Mouse (Mus musculus) neural tube, embryonic 14.5 days (tissue): ENCODE data around the gene Dcun1d4. TPM values are rescaled to one million over a fixed set of nuclear protein-coding genes. Genes with fewer than 3 reads are reported as not detected.

Source experiments
- ATAC-seq: fragments of 200-750 bp; cut with Nextera tagmentation; 2 replicates; pipeline ENCODE4 v1.8.0; 2017; ENCODE audit warnings: low read depth, mild to moderate bottlenecking, moderate TSS enrichment, moderate library complexity
- H3K27ac ChIP-seq: fragments of 300-500 bp; sonication (generic); 2 replicates; pipeline ENCODE4 v1.5.1; 2014; ENCODE audit warnings: low read depth, mild to moderate bottlenecking, control low read depth, low read length, moderate library complexity, mixed read lengths
- H3K27me3 ChIP-seq: fragments of 300-500 bp; sonication (generic); 2 replicates; pipeline ENCODE4 v1.6.1; 2014; ENCODE audit warnings: low read length; ENCODE audit not compliant: control insufficient read depth, insufficient read depth
- H3K36me3 ChIP-seq: fragments of 300-500 bp; sonication (generic); 2 replicates; pipeline ENCODE4 v1.6.1; 2014; ENCODE audit warnings: low read length, mixed read lengths; ENCODE audit not compliant: control insufficient read depth, insufficient read depth
- H3K4me1 ChIP-seq: fragments of 300-500 bp; sonication (generic); 2 replicates; pipeline ENCODE4 v1.6.1; 2014; ENCODE audit warnings: low read length; ENCODE audit not compliant: control insufficient read depth, insufficient read depth
- H3K4me2 ChIP-seq: fragments of 300-500 bp; sonication (generic); 2 replicates; pipeline ENCODE4 v1.6.1; 2014; ENCODE audit warnings: mild to moderate bottlenecking, low read depth, low read length, control low read depth
- H3K4me3 ChIP-seq: fragments of 300-500 bp; sonication (generic); 2 replicates; pipeline ENCODE4 v1.5.1; 2014; ENCODE audit warnings: low read depth, low read length, control low read depth, mixed read lengths
- H3K9ac ChIP-seq: fragments of 300-500 bp; sonication (generic); replicated peaks from 2 replicates; pipeline ENCODE4 v1.6.1; 2014; ENCODE audit warnings: low read depth, mild to moderate bottlenecking, control low read depth, low read length, mixed read lengths
- H3K9me3 ChIP-seq: fragments of 300-500 bp; sonication (generic); 2 replicates; pipeline ENCODE4 v1.6.1; 2016; ENCODE audit warnings: low read length; ENCODE audit not compliant: control insufficient read depth
- WGBS: fragments of 180-500 bp; shearing (Covaris S2); extraction: QIAGEN DNeasy Blood & Tissue Kit; methylation state at CpG from one replicate; pipeline ENCODE4 v1.1.7; 2014; 5-methylcytosine and 5-hydroxymethylcytosine counted together
- polyA plus RNA-seq: library from polyadenylated mRNA; unstranded; fragments of >200 nt; fragmentation: Nextera tagmentation; extraction: Ambion mirVana; gene quantifications from 2 replicates; pipeline ENCODE4 v1.2.1, GENCODE M21; 2014

Dcun1d4 gene
- polyA plus RNA-seq, 1 experiment from 2014 or later, result 60.5 TPM

GRCm38 (mm10) chr5:73532879-73533278 lies 52.1 kb downstream of the Dcun1d4 start:
- no peak overlapping the region for H3K4me3 ChIP-seq
- no peaks in the 10 kb centered on the region for H3K36me3 ChIP-seq
- no peak overlapping the region for H3K4me2 ChIP-seq
- no peaks in the 10 kb centered on the region for H3K4me1 ChIP-seq
- no peak for ATAC-seq
- WGBS, result 80% methylated on average over 9 of the region's 9 CpGs
- H3K9me3 ChIP-seq, result no peaks in the 10 kb centered on the region
- H3K27me3 ChIP-seq, result no peaks in the 10 kb centered on the region
- no peak overlapping the region for H3K9ac ChIP-seq
- no peak overlapping the region for H3K27ac ChIP-seq

- no peaks in the 10 kb centered on the region for H3K27me3 ChIP-seq
- WGBS, result 90% methylated on average over 12 of the region's 12 CpGs
- no peaks in the 10 kb centered on the region for H3K9me3 ChIP-seq
- no peak overlapping the region for H3K27ac ChIP-seq
- no peak overlapping the region for H3K4me3 ChIP-seq
- no peak overlapping the region for H3K4me2 ChIP-seq
- no peak overlapping the region for H3K9ac ChIP-seq
- no peaks in the 10 kb centered on the region for H3K4me1 ChIP-seq
- no peak for ATAC-seq
- H3K36me3 ChIP-seq, result 0 out of 2 replicates have a peak, but pooled peaks cover 2% of the 10 kb centered on the region
Observed at GRCm38 (mm10) chr5:73537669-73538068, 56.9 kb downstream of the Dcun1d4 start.

GRCm38 (mm10) chr5:73538586-73539298 lies 57.9 kb downstream of the Dcun1d4 start:
- no peaks in the 10 kb centered on the region for H3K4me1 ChIP-seq
- no peaks in the 10 kb centered on the region for H3K27me3 ChIP-seq
- H3K9me3 ChIP-seq, result no peaks in the 10 kb centered on the region
- no peak overlapping the region for H3K4me2 ChIP-seq
- 93% methylated on average over 11 of the region's 11 CpGs for WGBS
- H3K4me3 ChIP-seq, result no peak overlapping the region
- ATAC-seq, result no peak
- peaks cover 5% of the 10 kb centered on the region; the same call in 1 of the 2 replicates for H3K36me3 ChIP-seq
- no peak overlapping the region for H3K27ac ChIP-seq
- no peak overlapping the region for H3K9ac ChIP-seq

GRCm38 (mm10) chr5:73539848-73540510 lies 59.2 kb downstream of the Dcun1d4 start:
- Histone ChIP-seq H3K9me3 (no peaks in the 10 kb centered on the region), H3K4me3 (no peak overlapping the region), H3K36me3 (peaks cover 5% of the 10 kb centered on the region; the same call in 1 of the 2 replicates), H3K4me2 (no peak overlapping the region), H3K27ac (no peak overlapping the region), H3K27me3 (no peaks in the 10 kb centered on the region), H3K4me1 (no peaks in the 10 kb centered on the region), H3K9ac (no peak overlapping the region)
- ATAC-seq, result peak; percentile 77
- 60% methylated on average over 6 of the region's 6 CpGs for WGBS

GRCm38 (mm10) chr5:73540511-73540871 lies 59.7 kb downstream of the Dcun1d4 start:
- no peak overlapping the region for H3K9ac ChIP-seq
- H3K36me3 ChIP-seq, result peaks cover 6% of the 10 kb centered on the region; the same call in 1 of the 2 replicates
- no peak for ATAC-seq
- H3K9me3 ChIP-seq, result no peaks in the 10 kb centered on the region
- H3K4me3 ChIP-seq, result no peak overlapping the region
- H3K4me2 ChIP-seq, result no peak overlapping the region
- no peaks in the 10 kb centered on the region for H3K4me1 ChIP-seq
- WGBS, result 93% methylated on average over 2 of the region's 2 CpGs
- H3K27ac ChIP-seq, result no peak overlapping the region
- no peaks in the 10 kb centered on the region for H3K27me3 ChIP-seq

GRCm38 (mm10) chr5:73544111-73544753 lies 63.4 kb downstream of the Dcun1d4 start:
- H3K4me1 ChIP-seq, result no peaks in the 10 kb centered on the region
- 64% methylated on average over 10 of the region's 10 CpGs for WGBS
- H3K9ac ChIP-seq, result no peak overlapping the region
- no peak overlapping the region for H3K4me2 ChIP-seq
- peaks cover 9% of the 10 kb centered on the region; the same call in 1 of the 2 replicates for H3K36me3 ChIP-seq
- H3K4me3 ChIP-seq, result no peak overlapping the region
- no peaks in the 10 kb centered on the region for H3K9me3 ChIP-seq
- ATAC-seq, result no peak
- no peak overlapping the region for H3K27ac ChIP-seq
- no peaks in the 10 kb centered on the region for H3K27me3 ChIP-seq

GRCm38 (mm10) chr5:73545641-73546040 lies 64.8 kb downstream of the Dcun1d4 start:
- H3K4me1 ChIP-seq, result no peaks in the 10 kb centered on the region
- H3K9me3 ChIP-seq, result no peaks in the 10 kb centered on the region
- H3K27me3 ChIP-seq, result no peaks in the 10 kb centered on the region
- 71% methylated on average over 6 of the region's 6 CpGs for WGBS
- no peak overlapping the region for H3K4me3 ChIP-seq
- peaks cover 9% of the 10 kb centered on the region; the same call in 1 of the 2 replicates for H3K36me3 ChIP-seq
- no peak overlapping the region for H3K27ac ChIP-seq
- no peak for ATAC-seq
- H3K9ac ChIP-seq, result no peak overlapping the region
- no peak overlapping the region for H3K4me2 ChIP-seq

GRCm38 (mm10) chr5:73547252-73547651 lies 66.5 kb downstream of the Dcun1d4 start:
- H3K4me1 ChIP-seq, result no peaks in the 10 kb centered on the region
- 90% methylated on average over 7 of the region's 7 CpGs for WGBS
- no peak overlapping the region for H3K9ac ChIP-seq
- H3K36me3 ChIP-seq, result peaks cover 9% of the 10 kb centered on the region; the same call in 1 of the 2 replicates
- ATAC-seq, result no peak
- H3K27ac ChIP-seq, result no peak overlapping the region
- H3K9me3 ChIP-seq, result no peaks in the 10 kb centered on the region
- no peak overlapping the region for H3K4me2 ChIP-seq
- H3K4me3 ChIP-seq, result no peak overlapping the region
- no peaks in the 10 kb centered on the region for H3K27me3 ChIP-seq

GRCm38 (mm10) chr5:73548237-73548636 lies 67.4 kb downstream of the Dcun1d4 start:
- Histone ChIP-seq H3K9me3 (no peaks in the 10 kb centered on the region), H3K27ac (no peak overlapping the region), H3K27me3 (no peaks in the 10 kb centered on the region), H3K4me3 (no peak overlapping the region), H3K4me1 (no peaks in the 10 kb centered on the region), H3K9ac (no peak overlapping the region), H3K36me3 (peaks cover 11% of the 10 kb centered on the region; the same call in 1 of the 2 replicates), H3K4me2 (no peak overlapping the region)
- 95% methylated on average over 7 of the region's 7 CpGs for WGBS
- no peak for ATAC-seq
